Comparison of ENCODE assay signal across 9 mouse cellular contexts in genomic region chr4:105100508-105101336, GRCm38 (mm10). TPM values are rescaled to one million over a fixed set of nuclear protein-coding genes. Genes with fewer than 3 reads are reported as not detected.
DNase-seq lines count a peak whose midpoint lies in the region; ATAC-seq lines count a peak whose summit lies in the region.
"Had no signal": no experiment of that assay in that cellular context is flagged by ENCODE, and none has a peak within 500 bp of the region (broad histone marks: within the 10 kb centered on the region; RNA-seq: fewer than 3 reads in every experiment).

No protein-coding gene starts in this region.

- no peak overlapping the region for H3K27ac ChIP-seq in kidney, embryonic 15.5 days
- H3K27ac ChIP-seq in embryonic facial prominence, embryonic 13.5 days: peak overlapping the region; percentile 16; the same call in 1 of the 2 replicates
- H3K27ac ChIP-seq: liver, embryonic 13.5 days had no signal

- no peak overlapping the region for H3K4me2 ChIP-seq in kidney, embryonic 15.5 days
- H3K4me2 ChIP-seq in embryonic facial prominence, embryonic 13.5 days: no peak overlapping the region
- H3K4me2 ChIP-seq: liver, embryonic 13.5 days had no signal

- H3K27me3 ChIP-seq in kidney, embryonic 15.5 days: no peaks in the 10 kb centered on the region
- peaks cover 3% of the 10 kb centered on the region; the same call in 1 of the 2 replicates for H3K27me3 ChIP-seq in embryonic facial prominence, embryonic 13.5 days
- H3K27me3 ChIP-seq: liver, embryonic 13.5 days had no signal

- intact Hi-C loops in heart, postnatal 25 days (cut with DNase I): no loop called here

- H3K4me1 ChIP-seq in kidney, embryonic 15.5 days: no peaks in the 10 kb centered on the region
- H3K4me1 ChIP-seq in embryonic facial prominence, embryonic 13.5 days: peaks cover 17% of the 10 kb centered on the region
- H3K4me1 ChIP-seq: liver, embryonic 13.5 days had no signal

- ATAC-seq in kidney, embryonic 15.5 days (replicated peaks; ENCODE audit: low FRiP score): no peak
- peak; percentile 81 for ATAC-seq in cerebellum, adult (ENCODE audit: insufficient number of reproducible peaks, low FRiP score, low TSS enrichment)
- ATAC-seq in embryonic facial prominence, embryonic 13.5 days (ENCODE audit: insufficient number of reproducible peaks, insufficient read depth, low FRiP score, low TSS enrichment, low read depth): no peak
- ATAC-seq in erythroid progenitor cell, adult 5-6 weeks (replicated peaks; ENCODE audit: low FRiP score, poor library complexity, severe bottlenecking): no peak
- no peak for ATAC-seq in megakaryocyte-erythroid progenitor cell, adult 5-6 weeks (replicated peaks; ENCODE audit: low FRiP score, low TSS enrichment, poor library complexity, severe bottlenecking)

- no peak overlapping the region for H3K4me3 ChIP-seq in kidney, embryonic 15.5 days (replicated peaks)
- H3K4me3 ChIP-seq in embryonic facial prominence, embryonic 13.5 days: no peak overlapping the region
- H3K4me3 ChIP-seq: liver, embryonic 13.5 days had no signal

- DNase-seq in kidney, postnatal 25 days: peak; percentile 30 to 51
- peak; percentile 13 for DNase-seq in heart, postnatal 25 days (ENCODE audit: low spot score)
- no peak for DNase-seq in urinary bladder, postnatal 25 days (ENCODE audit: low spot score)
- DNase-seq: liver, embryonic 13.5 days had no signal

- H3K9ac ChIP-seq in kidney, embryonic 15.5 days: no peak overlapping the region
- H3K9ac ChIP-seq in embryonic facial prominence, embryonic 13.5 days: no peak overlapping the region
- H3K9ac ChIP-seq: liver, embryonic 13.5 days had no signal

- no peaks in the 10 kb centered on the region for H3K36me3 ChIP-seq in kidney, embryonic 15.5 days
- no peaks in the 10 kb centered on the region for H3K36me3 ChIP-seq in embryonic facial prominence, embryonic 13.5 days
- H3K36me3 ChIP-seq: liver, embryonic 13.5 days had no signal

- WGBS in kidney, embryonic 15.5 days: 57% methylated on average over 5 of the region's 5 CpGs
- WGBS in embryonic facial prominence, embryonic 13.5 days: 29% methylated on average over 5 of the region's 5 CpGs

- no peaks in the 10 kb centered on the region for H3K9me3 ChIP-seq in kidney, embryonic 15.5 days (replicated peaks)
- no peaks in the 10 kb centered on the region for H3K9me3 ChIP-seq in embryonic facial prominence, embryonic 13.5 days
- H3K9me3 ChIP-seq: liver, embryonic 13.5 days had no signal

RNA-seq across cellular contexts. Expression of gene Prkaa2, which starts 9.0 kb away (rescaled TPM):
- polyA plus RNA-seq in kidney, embryonic 15.5 days (2015; fragmentation: Nextera tagmentation; extraction: Ambion mirVana): 6.1 and 6.2 TPM in 2 replicates
- 1.5 and 1.7 TPM in 2 replicates for polyA plus RNA-seq in embryonic facial prominence, embryonic 13.5 days (2015; fragmentation: Nextera tagmentation; extraction: Ambion mirVana)
- total RNA-seq in heart, postnatal 25 days (2021): 10 to 100 TPM; 79.5 to 80.2 TPM
- total RNA-seq in erythroid progenitor cell, adult 5-6 weeks (2015; ENCODE audit: low replicate concordance): not detected in 2 replicates
- total RNA-seq in erythroid progenitor cell, adult 5-6 weeks (2017; ENCODE audit: low replicate concordance): not detected in 2 replicates
- 0.04 TPM in 1 of 2 replicates, not detected in the other for total RNA-seq in megakaryocyte-erythroid progenitor cell, adult 5-6 weeks (2014; fragmentation: Nextera tagmentation)
- not detected in 2 replicates for total RNA-seq in megakaryocyte-erythroid progenitor cell, adult 5-6 weeks (2017)

RNA-seq across cellular contexts. Expression of gene Plpp3, which starts 56.4 kb away (rescaled TPM):
- 58.2 and 65.5 TPM in 2 replicates for polyA plus RNA-seq in kidney, embryonic 15.5 days (2015; fragmentation: Nextera tagmentation; extraction: Ambion mirVana)
- polyA plus RNA-seq in embryonic facial prominence, embryonic 13.5 days (2015; fragmentation: Nextera tagmentation; extraction: Ambion mirVana): 150 and 160 TPM in 2 replicates
- total RNA-seq in heart, postnatal 25 days (2021): 10 to 100 TPM; 71.9 to 74.8 TPM
- 0.84 and 3.2 TPM in 2 replicates for total RNA-seq in erythroid progenitor cell, adult 5-6 weeks (2015; ENCODE audit: low replicate concordance)
- total RNA-seq in erythroid progenitor cell, adult 5-6 weeks (2017; ENCODE audit: low replicate concordance): 0.08 and 0.64 TPM in 2 replicates
- total RNA-seq in megakaryocyte-erythroid progenitor cell, adult 5-6 weeks (2014; fragmentation: Nextera tagmentation): 0.47 and 0.94 TPM in 2 replicates
- 0.72 TPM in 1 of 2 replicates, not detected in the other for total RNA-seq in megakaryocyte-erythroid progenitor cell, adult 5-6 weeks (2017)

Comparison
In these comparisons a context has a peak if more than half of its experiments do, and no peak if none do; other contexts are left out.
1. RNA of gene Prkaa2, which starts 9.0 kb away (total RNA-seq): 79.5 to 80.2 TPM in heart, postnatal 25 days; 0.04 TPM in megakaryocyte-erythroid progenitor cell, adult 5-6 weeks and not detected in erythroid progenitor cell, adult 5-6 weeks; every median in the first group is over 10 times any median in the second.
2. RNA of gene Plpp3, which starts 56.4 kb away (total RNA-seq): 71.9 to 74.8 TPM in heart, postnatal 25 days; 0.47 to 0.94 TPM in megakaryocyte-erythroid progenitor cell, adult 5-6 weeks and 0.08 to 3.2 TPM in erythroid progenitor cell, adult 5-6 weeks; every median in the first group is over 10 times any median in the second.